Mouse (Mus musculus) left cerebral cortex, adult 8-10 months (tissue): ENCODE data around the gene Kif1bp. TPM values are rescaled to one million over a fixed set of nuclear protein-coding genes. Genes with fewer than 3 reads are reported as not detected.
"Not testable (repeated sequence)": the region's sequence is repeated elsewhere in the genome, so short reads cannot be mapped to it uniquely, and the experiment has no call there.

Experiments used
- DNase-seq, 2 experiments: peaks; one replicate each; pipeline ENCODE4 v3.0.0; 2022; ENCODE audit warnings: low spot score in 2 of 2
- total RNA-seq, 4 experiments: library from RNA; stranded (reverse); gene quantifications; 2 replicates each; pipeline ENCODE4 v1.2.4; 2022

Kif1bp gene
- total RNA-seq, 4 experiments from 2014 or later = 161 to 183 (median 170) TPM

DNA sequence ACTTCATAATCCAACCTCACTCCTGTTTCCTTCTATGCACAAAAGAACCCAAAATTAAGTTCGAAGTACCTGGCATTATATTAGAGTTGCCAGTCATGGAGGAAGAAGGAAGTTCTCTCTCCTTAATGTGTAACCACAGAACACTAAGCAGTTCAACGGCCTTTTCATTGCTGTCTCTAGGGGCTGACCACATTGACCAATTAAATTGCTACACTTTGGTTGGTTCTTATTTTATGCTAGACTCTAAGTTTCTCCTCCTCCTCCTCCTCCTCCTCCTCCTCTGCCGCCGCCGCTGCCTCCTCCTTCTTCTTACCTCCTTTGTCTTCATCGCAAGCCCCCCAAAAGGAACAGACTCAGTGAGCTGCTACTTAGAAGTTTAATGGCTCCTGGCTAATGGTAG lies 66.7 kb downstream of the Kif1bp start:
- no peak for DNase-seq

- no peak for DNase-seq
These were observed 69.1 kb downstream of the Kif1bp start for GRCm38 (mm10) chr10:62509032-62509656.

DNA sequence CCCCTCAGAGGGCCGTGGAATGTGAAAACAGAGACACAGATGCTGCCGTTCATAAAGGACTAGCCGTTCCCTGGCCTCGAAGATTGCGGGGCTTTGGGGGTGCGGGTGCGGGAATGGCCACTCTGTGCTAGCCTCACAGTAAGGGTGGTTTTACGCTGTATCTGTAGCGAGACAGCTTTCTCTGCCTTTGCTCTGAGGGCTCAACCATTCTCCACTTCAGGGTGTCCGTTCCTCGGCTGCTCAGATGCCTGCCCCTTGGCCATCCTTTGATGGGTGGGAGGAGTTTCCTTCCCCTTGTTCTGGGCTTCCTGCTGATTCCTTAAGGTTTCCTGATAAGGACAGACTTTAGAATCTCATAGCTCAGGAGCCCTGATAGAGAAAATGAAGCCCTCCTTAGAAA lies 69.8 kb downstream of the Kif1bp start:
- no peak for DNase-seq

- no peak for DNase-seq
These were observed 70.5 kb downstream of the Kif1bp start for GRCm38 (mm10) chr10:62507591-62508308.

DNA sequence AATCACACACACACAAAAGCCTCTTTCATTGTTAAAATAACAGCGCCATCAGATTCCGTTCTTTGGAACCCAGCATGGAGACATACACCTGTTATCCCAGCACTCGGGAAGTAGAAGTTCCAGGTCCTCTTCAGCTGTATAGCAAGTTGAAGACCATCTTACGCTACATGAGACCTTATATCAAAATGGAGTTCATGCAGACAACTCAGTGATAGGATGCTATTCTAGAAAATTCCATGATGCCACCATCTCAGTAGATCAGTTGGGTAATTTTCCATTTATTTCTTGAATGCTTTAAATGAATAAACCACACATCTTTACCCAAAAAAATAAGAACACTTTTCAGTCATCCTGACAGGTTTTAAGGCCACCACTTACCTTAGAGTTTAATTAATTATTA lies 71.2 kb downstream of the Kif1bp start:
- no peak for DNase-seq

DNA sequence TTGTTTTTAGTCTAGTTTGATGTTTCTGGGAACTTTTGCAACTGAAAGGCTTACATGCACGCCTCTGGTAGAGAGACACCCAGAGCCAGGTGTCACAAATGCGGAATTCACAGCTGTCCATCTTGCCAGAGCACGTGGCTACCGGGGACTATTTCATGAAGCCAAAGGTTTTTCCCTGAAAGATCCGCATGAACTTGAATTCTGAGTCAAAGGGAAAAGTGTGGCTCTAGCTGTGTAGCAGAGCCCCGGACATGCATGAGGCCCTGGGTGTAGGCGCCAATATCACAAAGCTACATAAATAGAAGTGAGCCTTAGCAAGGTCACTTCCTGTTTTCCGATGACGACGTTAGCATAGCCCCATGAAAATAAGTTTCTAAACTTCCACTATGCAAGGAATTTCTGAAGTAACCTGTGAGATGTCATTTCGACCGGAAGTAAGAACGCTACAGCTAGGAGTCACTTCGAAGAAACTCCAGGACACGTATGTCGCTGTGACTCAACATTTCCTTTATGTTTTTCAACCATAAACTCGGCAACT lies 72.2 kb downstream of the Kif1bp start:
- no peak for DNase-seq

GRCm38 (mm10) chr10:62505224-62505983 lies 72.9 kb downstream of the Kif1bp start:
- DNase-seq = no peak

DNA sequence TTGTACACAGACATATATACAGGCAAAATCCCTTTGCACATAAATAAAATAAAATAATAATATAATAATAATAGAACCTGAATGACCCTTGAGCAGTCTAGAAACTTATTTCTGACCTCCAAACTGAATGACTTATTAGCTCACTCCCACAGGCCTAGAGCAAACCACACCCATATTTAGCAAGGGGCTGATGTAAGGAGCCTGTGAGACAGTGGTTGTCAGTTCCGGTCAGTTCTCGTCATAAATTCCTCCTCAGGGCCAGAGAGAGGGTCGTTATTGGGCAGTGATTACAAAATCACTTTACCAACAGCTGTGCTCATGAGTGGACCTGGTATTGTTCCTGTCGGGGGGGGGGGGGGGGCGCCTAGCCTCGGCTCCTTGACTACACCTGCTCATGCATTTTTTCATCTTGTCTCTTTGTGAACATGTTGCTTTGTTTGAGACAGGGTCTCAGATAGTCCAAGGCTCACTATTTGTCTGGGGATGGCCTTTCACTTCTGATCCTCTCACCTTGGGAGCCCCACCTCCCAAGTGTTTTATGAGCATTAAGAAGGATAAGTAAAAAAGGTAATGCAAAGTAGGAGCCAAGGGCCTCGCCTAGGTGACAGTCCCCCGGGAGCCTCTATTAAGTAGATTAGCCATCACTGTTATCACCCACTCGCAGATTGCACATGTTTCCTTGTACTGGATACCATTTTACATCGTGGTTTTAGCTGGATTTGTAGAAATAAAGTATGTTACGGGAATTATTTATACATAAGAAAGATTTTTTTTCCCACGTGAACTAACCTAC lies 74.2 kb downstream of the Kif1bp start:
- no peak for DNase-seq

DNA sequence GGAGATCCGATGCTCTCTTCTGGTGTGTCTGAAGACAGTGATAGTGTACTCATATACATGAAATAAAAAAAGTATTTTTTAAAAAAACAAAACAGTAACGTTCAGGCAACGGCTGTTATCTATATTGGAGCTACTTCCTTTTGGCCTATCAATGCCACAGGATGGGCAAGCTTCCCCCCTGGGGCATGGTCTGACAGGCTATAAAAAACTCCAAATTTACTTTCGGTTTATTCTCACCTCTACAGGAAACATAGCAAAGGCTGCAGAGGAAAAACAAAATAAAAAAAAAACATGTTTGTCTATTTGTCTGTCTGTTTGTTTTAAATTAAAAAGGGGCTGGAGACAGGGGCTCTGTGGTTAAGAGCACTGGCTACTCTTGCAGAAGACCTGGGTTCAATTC lies 74.9 kb downstream of the Kif1bp start:
- no peak for DNase-seq

GRCm38 (mm10) chr10:62501951-62502350 lies 76.3 kb downstream of the Kif1bp start:
- DNase-seq = no peak

- DNase-seq = no peak
These were observed 77.2 kb downstream of the Kif1bp start for GRCm38 (mm10) chr10:62500916-62501615.

DNA sequence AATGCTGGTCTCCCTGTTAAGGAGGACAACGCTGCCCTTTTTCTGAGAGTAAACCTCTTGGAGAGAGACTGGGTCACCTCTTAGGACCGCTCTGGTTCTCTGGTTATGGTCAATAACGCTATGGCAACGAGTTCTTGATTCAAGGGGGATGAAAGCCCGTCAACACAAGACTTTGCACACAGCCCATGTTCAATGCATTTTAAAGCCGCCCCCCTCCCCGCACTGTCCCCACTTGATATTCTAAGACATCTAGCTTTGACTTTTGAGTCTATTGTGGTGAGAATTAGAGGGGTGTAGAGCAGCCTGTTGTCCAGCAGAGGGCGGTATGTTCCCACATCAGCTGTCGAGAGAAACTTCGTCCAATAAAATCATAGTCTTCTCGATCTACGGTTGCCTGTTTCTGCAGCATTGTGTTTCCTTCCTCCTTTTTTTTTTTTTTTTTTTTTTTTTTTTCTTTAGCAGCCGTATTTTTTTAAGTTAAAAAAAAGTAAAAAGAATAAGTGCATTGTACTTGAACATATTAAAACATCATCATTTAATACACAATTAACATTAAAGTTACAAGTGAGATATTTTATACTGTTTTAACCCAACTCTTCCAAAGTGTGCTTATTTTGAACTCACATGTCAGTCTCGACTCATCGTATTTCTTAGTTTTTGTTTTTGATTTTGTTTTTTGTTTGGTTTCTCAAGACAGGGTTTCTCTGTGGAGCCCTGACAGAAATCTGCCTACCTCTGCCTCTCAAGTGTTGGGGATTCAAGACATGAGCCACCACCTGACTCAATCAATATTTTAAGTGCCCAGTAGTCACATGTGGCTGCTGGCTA lies 78.0 kb downstream of the Kif1bp start:
- no peak for DNase-seq

DNA sequence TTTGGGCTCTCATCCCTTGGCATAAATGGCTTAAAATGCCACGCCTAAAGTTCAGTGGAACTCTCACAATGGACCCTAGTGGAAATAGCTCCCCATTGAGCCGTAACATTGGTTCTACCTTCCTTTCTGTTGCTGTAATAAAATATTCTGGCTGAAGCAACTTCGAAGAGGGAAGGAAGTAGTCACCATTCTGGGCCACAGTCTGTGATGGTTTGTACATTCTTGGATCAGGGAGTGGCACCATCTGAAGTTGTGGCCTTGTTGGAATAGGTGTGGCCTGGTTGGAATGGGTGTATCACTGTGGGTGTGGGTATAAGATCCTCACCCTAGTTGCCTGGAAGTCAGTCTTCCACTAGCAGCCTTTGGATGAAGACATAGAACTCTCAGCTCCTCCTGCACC lies 86.6 kb downstream of the Kif1bp start:
- not testable (repeated sequence) for DNase-seq

Other genes with a start within 250 kb of the Kif1bp start
- gene Hk1, start 198.5 kb downstream of the Kif1bp start, total RNA-seq = 100 to 1,000 TPM; 308 to 326 (median 318) TPM
- 10 to 100 TPM in 1 of 4 experiments, 1 to 10 TPM in 3; 5.8 to 10.4 (median 7.2) TPM for gene Hkdc1, start 156.0 kb downstream of the Kif1bp start, total RNA-seq
- gene 4930507D05Rik, start 129.0 kb downstream of the Kif1bp start, total RNA-seq = 1 to 10 TPM in 2 of 4 experiments, under 1 TPM in 2; 0.81 to 1.8 (median 1.0) TPM
- gene Supv3l1, start 128.7 kb downstream of the Kif1bp start, total RNA-seq = 10 to 100 TPM; 23.0 to 33.5 (median 27.6) TPM
- gene Vps26a, start 91.7 kb downstream of the Kif1bp start, total RNA-seq = 10 to 100 TPM; 47.3 to 54.9 (median 51.6) TPM
- gene Srgn, start 51.0 kb downstream of the Kif1bp start, total RNA-seq = 10 to 100 TPM in 2 of 4 experiments, 1 to 10 TPM in 2; 7.4 to 18.7 (median 11.6) TPM
- gene Ddx21, start 23.8 kb upstream of the Kif1bp start, total RNA-seq = 10 to 100 TPM; 18.6 to 21.8 (median 19.5) TPM
- gene Ddx50, start 72.8 kb upstream of the Kif1bp start, total RNA-seq = 10 to 100 TPM; 80.2 to 87.7 (median 86.1) TPM
- 1 to 10 TPM; 2.7 to 6.4 (median 4.4) TPM for gene Stox1, start 147.7 kb upstream of the Kif1bp start, total RNA-seq
- gene Ccar1, start 213.8 kb upstream of the Kif1bp start, total RNA-seq = 10 to 100 TPM; 43.2 to 52.6 (median 45.4) TPM